Comparison of ENCODE assay signal across 16 mouse cellular contexts in the genomic region with DNA sequence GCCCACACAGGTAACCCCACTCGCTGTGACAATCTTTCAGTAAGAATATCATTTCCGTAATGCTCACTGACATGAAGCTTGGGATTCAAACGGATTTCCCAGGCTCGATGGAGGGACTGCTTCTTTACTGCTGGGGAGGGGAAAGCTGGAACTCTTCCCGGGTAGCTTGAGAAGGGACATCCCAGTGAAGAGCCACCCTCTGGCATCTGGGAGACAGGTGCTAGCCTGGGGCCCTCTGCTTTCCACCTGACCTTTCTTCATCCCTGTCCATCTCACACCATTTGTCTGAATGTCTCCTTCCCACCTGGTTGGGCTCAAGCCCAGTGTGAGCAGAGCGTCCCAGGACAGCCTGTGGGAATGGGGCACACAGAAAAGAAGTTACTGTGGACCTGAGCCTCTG. TPM values are rescaled to one million over a fixed set of nuclear protein-coding genes. Genes with fewer than 3 reads are reported as not detected.
DNase-seq lines count a peak whose midpoint lies in the region; ATAC-seq lines count a peak whose summit lies in the region.
"Had no signal": no experiment of that assay in that cellular context is flagged by ENCODE, and none has a peak within 500 bp of the region (broad histone marks: within the 10 kb centered on the region; RNA-seq: fewer than 3 reads in every experiment).

No protein-coding gene starts in this region.

- H3K4me2 ChIP-seq in forebrain, embryonic 15.5 days (replicated peaks): no peak overlapping the region
- no peak overlapping the region for H3K4me2 ChIP-seq in forebrain, embryonic 12.5 days
- no peak overlapping the region for H3K4me2 ChIP-seq in lung, embryonic 15.5 days
- no peak overlapping the region for H3K4me2 ChIP-seq in hindbrain, embryonic 15.5 days
- H3K4me2 ChIP-seq in neural tube, embryonic 14.5 days (ENCODE audit: low read depth, low read length): no peak overlapping the region
- H3K4me2 ChIP-seq: embryonic facial prominence, embryonic 13.5 days had no signal

- no peaks in the 10 kb centered on the region for H3K9me3 ChIP-seq in forebrain, embryonic 15.5 days
- H3K9me3 ChIP-seq in forebrain, embryonic 12.5 days: no peaks in the 10 kb centered on the region
- no peaks in the 10 kb centered on the region for H3K9me3 ChIP-seq in lung, embryonic 15.5 days
- no peaks in the 10 kb centered on the region for H3K9me3 ChIP-seq in hindbrain, embryonic 15.5 days
- no peaks in the 10 kb centered on the region for H3K9me3 ChIP-seq in neural tube, embryonic 14.5 days (ENCODE audit: control insufficient read depth, low read length)
- H3K9me3 ChIP-seq: embryonic facial prominence, embryonic 13.5 days had no signal

- no peaks in the 10 kb centered on the region for H3K36me3 ChIP-seq in forebrain, embryonic 15.5 days
- peaks cover 4% of the 10 kb centered on the region for H3K36me3 ChIP-seq in forebrain, embryonic 12.5 days (replicated peaks)
- H3K36me3 ChIP-seq in lung, embryonic 15.5 days: no peaks in the 10 kb centered on the region
- H3K36me3 ChIP-seq in hindbrain, embryonic 15.5 days: peaks cover 5% of the 10 kb centered on the region; the same call in 1 of the 2 replicates
- 0 out of 2 replicates have a peak, but pooled peaks cover 3% of the 10 kb centered on the region for H3K36me3 ChIP-seq in neural tube, embryonic 14.5 days (ENCODE audit: control insufficient read depth, insufficient read depth, low read length)

- ATAC-seq in forebrain, embryonic 15.5 days (replicated peaks): no peak
- ATAC-seq in forebrain, embryonic 12.5 days (ENCODE audit: low FRiP score): no peak
- no peak for ATAC-seq in lung, embryonic 15.5 days (ENCODE audit: borderline replicate concordance, extremely low read depth, low FRiP score, low TSS enrichment)
- no peak for ATAC-seq in hindbrain, embryonic 15.5 days (ENCODE audit: low FRiP score, low read depth)
- ATAC-seq in neural tube, embryonic 14.5 days (ENCODE audit: low read depth): no peak
- ATAC-seq: intestine, postnatal 0 days; liver, postnatal 0 days had no signal

- H3K9ac ChIP-seq in forebrain, embryonic 15.5 days (replicated peaks): no peak overlapping the region
- no peak overlapping the region for H3K9ac ChIP-seq in forebrain, embryonic 12.5 days
- H3K9ac ChIP-seq in lung, embryonic 15.5 days: no peak overlapping the region
- H3K9ac ChIP-seq in hindbrain, embryonic 15.5 days: no peak overlapping the region
- H3K9ac ChIP-seq in neural tube, embryonic 14.5 days (replicated peaks; ENCODE audit: low read depth, low read length): no peak overlapping the region
- H3K9ac ChIP-seq: embryonic facial prominence, embryonic 13.5 days; liver, postnatal 0 days had no signal

- 82% methylated on average over 6 of the region's 6 CpGs for WGBS in forebrain, embryonic 15.5 days
- WGBS in forebrain, embryonic 12.5 days: 92% methylated on average over 6 of the region's 6 CpGs
- WGBS in lung, embryonic 15.5 days: 73% methylated on average over 6 of the region's 6 CpGs
- WGBS in hindbrain, embryonic 15.5 days: 77% methylated on average over 6 of the region's 6 CpGs
- WGBS in neural tube, embryonic 14.5 days: 86% methylated on average over 6 of the region's 6 CpGs

- peaks cover 39% of the 10 kb centered on the region for H3K4me1 ChIP-seq in forebrain, embryonic 15.5 days
- H3K4me1 ChIP-seq in forebrain, embryonic 12.5 days: peaks cover 40% of the 10 kb centered on the region
- H3K4me1 ChIP-seq in lung, embryonic 15.5 days: peaks cover 47% of the 10 kb centered on the region
- H3K4me1 ChIP-seq in hindbrain, embryonic 15.5 days (replicated peaks): peaks cover 52% of the 10 kb centered on the region
- peaks cover 23% of the 10 kb centered on the region for H3K4me1 ChIP-seq in neural tube, embryonic 14.5 days (ENCODE audit: control insufficient read depth, insufficient read depth, low read length)

- H3K27me3 ChIP-seq in forebrain, embryonic 15.5 days: no peaks in the 10 kb centered on the region
- H3K27me3 ChIP-seq in forebrain, embryonic 12.5 days: 0 out of 2 replicates have a peak, but pooled peaks cover under 1% of the 10 kb centered on the region
- no peaks in the 10 kb centered on the region for H3K27me3 ChIP-seq in lung, embryonic 15.5 days
- no peaks in the 10 kb centered on the region for H3K27me3 ChIP-seq in hindbrain, embryonic 15.5 days
- H3K27me3 ChIP-seq in neural tube, embryonic 14.5 days (ENCODE audit: control insufficient read depth, insufficient read depth, low read length): no peaks in the 10 kb centered on the region

- H3K4me3 ChIP-seq in forebrain, embryonic 15.5 days: no peak overlapping the region
- no peak overlapping the region for H3K4me3 ChIP-seq in forebrain, embryonic 12.5 days (replicated peaks)
- H3K4me3 ChIP-seq in lung, embryonic 15.5 days: no peak overlapping the region
- no peak overlapping the region for H3K4me3 ChIP-seq in hindbrain, embryonic 15.5 days
- no peak overlapping the region for H3K4me3 ChIP-seq in neural tube, embryonic 14.5 days (ENCODE audit: low read depth, low read length)
- H3K4me3 ChIP-seq: embryonic facial prominence, embryonic 13.5 days; myocyte had no signal

- H3K27ac ChIP-seq in forebrain, embryonic 15.5 days (replicated peaks): peak overlapping the region; percentile 36
- H3K27ac ChIP-seq in forebrain, embryonic 12.5 days: no peak overlapping the region
- H3K27ac ChIP-seq in lung, embryonic 15.5 days: peak overlapping the region; percentile 46
- peak overlapping the region; percentile 77 for H3K27ac ChIP-seq in hindbrain, embryonic 15.5 days (replicated peaks)
- H3K27ac ChIP-seq in neural tube, embryonic 14.5 days (ENCODE audit: low read depth, low read length): peak overlapping the region; percentile 56
- H3K27ac ChIP-seq: embryonic facial prominence, embryonic 13.5 days; kidney, postnatal 0 days; stomach, postnatal 0 days had no signal

- no peak for DNase-seq in lung, postnatal 36 days
- DNase-seq in thymus, postnatal 0 days (ENCODE audit: low spot score): no peak
- DNase-seq: gastrocnemius, postnatal 14 days; liver; liver, postnatal 0 days had no signal

RNA-seq across cellular contexts. Expression of gene Tppp3, which starts 5.1 kb away (rescaled TPM):
- 35.1 and 54.8 TPM in 2 replicates for polyA plus RNA-seq in forebrain, embryonic 15.5 days (2015; fragmentation: Nextera tagmentation; extraction: Ambion mirVana)
- polyA plus RNA-seq in forebrain, embryonic 12.5 days (2016; fragmentation: Nextera tagmentation; extraction: Ambion mirVana): 39.9 and 41.3 TPM in 2 replicates
- polyA plus RNA-seq in lung, embryonic 15.5 days (2015; fragmentation: Nextera tagmentation; extraction: Ambion mirVana): 63.3 and 63.6 TPM in 2 replicates
- polyA plus RNA-seq in hindbrain, embryonic 15.5 days (2015; fragmentation: Nextera tagmentation; extraction: Ambion mirVana): 197 and 207 TPM in 2 replicates
- 189 and 259 TPM in 2 replicates for polyA plus RNA-seq in neural tube, embryonic 14.5 days (2014; fragmentation: Nextera tagmentation; extraction: Ambion mirVana)
- 31.9 and 42.4 TPM in 2 replicates for polyA plus RNA-seq in thymus, postnatal 0 days (2015; fragmentation: Nextera tagmentation; extraction: Ambion mirVana)

RNA-seq across cellular contexts. Expression of gene Zdhhc1, which starts 30.5 kb away (rescaled TPM):
- polyA plus RNA-seq in forebrain, embryonic 15.5 days (2015; fragmentation: Nextera tagmentation; extraction: Ambion mirVana): 28.8 and 31.3 TPM in 2 replicates
- polyA plus RNA-seq in forebrain, embryonic 12.5 days (2016; fragmentation: Nextera tagmentation; extraction: Ambion mirVana): 24.7 and 26.1 TPM in 2 replicates
- polyA plus RNA-seq in lung, embryonic 15.5 days (2015; fragmentation: Nextera tagmentation; extraction: Ambion mirVana): 44.0 and 50.9 TPM in 2 replicates
- polyA plus RNA-seq in hindbrain, embryonic 15.5 days (2015; fragmentation: Nextera tagmentation; extraction: Ambion mirVana): 39.8 and 41.9 TPM in 2 replicates
- 27.9 and 32.5 TPM in 2 replicates for polyA plus RNA-seq in neural tube, embryonic 14.5 days (2014; fragmentation: Nextera tagmentation; extraction: Ambion mirVana)
- 5.8 and 6.9 TPM in 2 replicates for polyA plus RNA-seq in thymus, postnatal 0 days (2015; fragmentation: Nextera tagmentation; extraction: Ambion mirVana)

RNA-seq across cellular contexts. Expression of gene Hsd11b2, which starts 52.3 kb away (rescaled TPM):
- 1.4 and 1.7 TPM in 2 replicates for polyA plus RNA-seq in forebrain, embryonic 15.5 days (2015; fragmentation: Nextera tagmentation; extraction: Ambion mirVana)
- 10.9 and 12.0 TPM in 2 replicates for polyA plus RNA-seq in forebrain, embryonic 12.5 days (2016; fragmentation: Nextera tagmentation; extraction: Ambion mirVana)
- 2.6 and 2.8 TPM in 2 replicates for polyA plus RNA-seq in lung, embryonic 15.5 days (2015; fragmentation: Nextera tagmentation; extraction: Ambion mirVana)
- polyA plus RNA-seq in hindbrain, embryonic 15.5 days (2015; fragmentation: Nextera tagmentation; extraction: Ambion mirVana): 7.2 and 9.7 TPM in 2 replicates
- polyA plus RNA-seq in neural tube, embryonic 14.5 days (2014; fragmentation: Nextera tagmentation; extraction: Ambion mirVana): 0.94 and 1.2 TPM in 2 replicates
- polyA plus RNA-seq in thymus, postnatal 0 days (2015; fragmentation: Nextera tagmentation; extraction: Ambion mirVana): 0.26 and 0.28 TPM in 2 replicates

RNA-seq across cellular contexts. Expression of gene Lrrc36, which starts 52.9 kb away (rescaled TPM):
- polyA plus RNA-seq in forebrain, embryonic 15.5 days (2015; fragmentation: Nextera tagmentation; extraction: Ambion mirVana): 0.52 and 0.88 TPM in 2 replicates
- 1.2 and 1.4 TPM in 2 replicates for polyA plus RNA-seq in forebrain, embryonic 12.5 days (2016; fragmentation: Nextera tagmentation; extraction: Ambion mirVana)
- polyA plus RNA-seq in lung, embryonic 15.5 days (2015; fragmentation: Nextera tagmentation; extraction: Ambion mirVana): 0.43 and 0.67 TPM in 2 replicates
- polyA plus RNA-seq in hindbrain, embryonic 15.5 days (2015; fragmentation: Nextera tagmentation; extraction: Ambion mirVana): 0.75 and 1.3 TPM in 2 replicates
- polyA plus RNA-seq in neural tube, embryonic 14.5 days (2014; fragmentation: Nextera tagmentation; extraction: Ambion mirVana): 0.16 and 0.43 TPM in 2 replicates
- polyA plus RNA-seq in thymus, postnatal 0 days (2015; fragmentation: Nextera tagmentation; extraction: Ambion mirVana): 0.28 and 0.47 TPM in 2 replicates
- polyA plus RNA-seq: C2C12; embryonic facial prominence, embryonic 13.5 days; myocyte had no signal

RNA-seq across cellular contexts. Expression of gene Kctd19, which starts 52.9 kb away (rescaled TPM):
- polyA plus RNA-seq in forebrain, embryonic 15.5 days (2015; fragmentation: Nextera tagmentation; extraction: Ambion mirVana): 0.10 TPM in 1 of 2 replicates, not detected in the other
- 0.13 TPM in 1 of 2 replicates, not detected in the other for polyA plus RNA-seq in forebrain, embryonic 12.5 days (2016; fragmentation: Nextera tagmentation; extraction: Ambion mirVana)
- not detected in 2 replicates for polyA plus RNA-seq in lung, embryonic 15.5 days (2015; fragmentation: Nextera tagmentation; extraction: Ambion mirVana)
- polyA plus RNA-seq in hindbrain, embryonic 15.5 days (2015; fragmentation: Nextera tagmentation; extraction: Ambion mirVana): not detected in 2 replicates
- not detected in 2 replicates for polyA plus RNA-seq in neural tube, embryonic 14.5 days (2014; fragmentation: Nextera tagmentation; extraction: Ambion mirVana)
- polyA plus RNA-seq in thymus, postnatal 0 days (2015; fragmentation: Nextera tagmentation; extraction: Ambion mirVana): 0.04 and 0.31 TPM in 2 replicates
- polyA plus RNA-seq: embryonic facial prominence, embryonic 13.5 days; kidney, postnatal 0 days; liver, postnatal 0 days; myocyte; stomach, postnatal 0 days had no signal
